Mouse (Mus musculus) heart, embryonic 15.5 days (tissue): ENCODE results near the gene Scg2. TPM values are rescaled to one million over a fixed set of nuclear protein-coding genes. Genes with fewer than 3 reads are reported as not detected.

Source experiments
- ATAC-seq: fragments of 200-750 bp; cut with Nextera tagmentation; replicated peaks from 2 replicates; pipeline ENCODE4 v1.8.0; 2017; ENCODE audit warnings: low read depth, moderate TSS enrichment; ENCODE audit not compliant: insufficient number of reproducible peaks, insufficient read depth, low FRiP score
- H3K27ac ChIP-seq: fragments of 300-500 bp; sonication (generic); 2 replicates; pipeline ENCODE4 v1.5.1; 2015; ENCODE audit warnings: mild to moderate bottlenecking, inconsistent platforms
- H3K27me3 ChIP-seq: fragments of 300-500 bp; sonication (generic); 2 replicates; pipeline ENCODE4 v1.6.1; 2015; ENCODE audit warnings: inconsistent platforms
- H3K36me3 ChIP-seq: fragments of 300-500 bp; sonication (generic); 2 replicates; pipeline ENCODE4 v1.6.1; 2015; ENCODE audit warnings: mild to moderate bottlenecking, inconsistent platforms
- H3K4me1 ChIP-seq: fragments of 300-500 bp; sonication (generic); replicated peaks from 2 replicates; pipeline ENCODE4 v1.6.1; 2015; ENCODE audit warnings: inconsistent platforms
- H3K4me2 ChIP-seq: fragments of 300-500 bp; sonication (generic); 2 replicates; pipeline ENCODE4 v1.6.1; 2015; ENCODE audit warnings: inconsistent platforms, mild to moderate bottlenecking, moderate library complexity
- H3K4me3 ChIP-seq: fragments of 300-500 bp; sonication (generic); 2 replicates; pipeline ENCODE4 v1.5.1; 2015; ENCODE audit warnings: mild to moderate bottlenecking, inconsistent platforms
- H3K9ac ChIP-seq: fragments of 300-500 bp; sonication (generic); 2 replicates; pipeline ENCODE4 v1.6.1; 2015; ENCODE audit warnings: mild to moderate bottlenecking, inconsistent platforms
- H3K9me3 ChIP-seq: fragments of 300-500 bp; sonication (generic); replicated peaks from 2 replicates; pipeline ENCODE4 v1.6.1; 2016; ENCODE audit warnings: inconsistent platforms
- WGBS: fragments of 180-500 bp; shearing (Covaris S2); methylation state at CpG from one replicate; pipeline ENCODE4 v1.1.7; 2015; ENCODE audit warnings: mixed read lengths; 5-methylcytosine and 5-hydroxymethylcytosine counted together
- polyA plus RNA-seq: library from polyadenylated mRNA; unstranded; fragments of >200 nt; fragmentation: Nextera tagmentation; extraction: Ambion mirVana; gene quantifications from 2 replicates; pipeline ENCODE4 v1.2.1, GENCODE M21; 2015

The Scg2 gene
- polyA plus RNA-seq, result 0.20 and 0.76 TPM in 2 replicates

DNA sequence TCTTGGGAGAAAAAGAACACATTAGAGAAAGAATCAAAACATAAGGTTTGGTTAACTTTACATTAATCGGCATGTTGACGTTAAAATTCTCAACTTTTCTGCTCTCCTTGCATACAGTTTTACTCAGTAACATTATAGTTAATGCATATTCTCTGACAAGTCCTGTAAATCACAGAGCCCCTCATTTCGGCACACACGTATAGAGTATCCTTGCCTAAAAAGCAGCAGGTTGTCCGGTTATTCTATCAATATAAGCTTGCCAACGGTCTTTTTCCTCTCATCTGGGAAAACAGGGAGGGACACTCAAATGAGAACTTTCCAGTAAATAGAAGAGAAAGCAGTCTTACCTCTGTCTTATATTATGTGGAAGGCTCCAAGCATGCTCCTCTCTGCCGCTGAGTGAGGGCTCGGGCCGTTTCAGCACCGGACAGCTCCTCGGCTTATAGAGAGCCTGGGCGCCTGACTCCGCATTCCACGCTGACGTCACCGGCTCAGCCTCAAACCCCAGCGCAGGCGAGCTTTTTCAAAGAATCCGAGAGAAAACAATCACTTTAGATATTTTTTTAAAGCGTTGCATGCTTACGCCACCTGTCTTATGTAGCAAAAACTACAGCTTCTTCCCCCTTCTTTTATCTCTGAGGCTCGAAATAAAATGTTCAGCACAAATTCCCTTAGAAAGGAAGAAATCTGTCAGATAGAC, at the start of gene Scg2:
TSS of gene Scg2 (minus strand) at position 512 of the 700 bp plus-strand sequence.
- 12% methylated on average over 22 of the region's 22 CpGs for WGBS
- ATAC-seq, result peak; percentile 84
- no peak within 1 kb of the TSS for H3K27ac ChIP-seq
- no peak within 1 kb of the TSS for H3K9ac ChIP-seq
- no peaks in the 10 kb centered on the region for H3K4me1 ChIP-seq
- H3K27me3 ChIP-seq, result no peaks in the 10 kb centered on the region
- 0 out of 2 replicates have a peak within 1 kb of the TSS, but pooled peaks have one; percentile 17 for H3K4me2 ChIP-seq
- no peaks in the 10 kb centered on the region for H3K9me3 ChIP-seq
- H3K36me3 ChIP-seq, result no peaks in the 10 kb centered on the region
- no peak within 1 kb of the TSS for H3K4me3 ChIP-seq

DNA sequence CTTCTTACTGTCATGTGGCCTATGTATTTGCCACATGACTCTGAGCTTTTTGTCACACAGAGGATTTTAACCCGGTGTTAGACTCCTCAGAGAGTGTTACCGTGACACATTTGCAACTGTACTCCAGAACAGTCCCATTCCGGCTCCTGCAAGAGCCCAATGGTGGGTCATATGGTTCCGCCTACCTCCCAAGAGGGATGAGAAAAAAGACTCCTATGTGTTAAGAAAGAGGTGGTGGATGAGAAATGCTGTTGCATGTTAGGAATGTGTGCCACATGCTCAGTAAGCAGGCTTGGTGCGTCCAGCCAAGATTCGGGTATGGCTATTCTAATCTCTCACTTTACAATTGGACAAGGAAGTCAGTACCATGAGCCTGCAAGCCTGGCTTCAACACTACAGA, 45.6 kb upstream of the Scg2 start:
- Histone ChIP-seq H3K9me3 (no peaks in the 10 kb centered on the region), H3K36me3 (no peaks in the 10 kb centered on the region), H3K27ac (no peak overlapping the region), H3K4me3 (no peak overlapping the region), H3K27me3 (no peaks in the 10 kb centered on the region), H3K4me1 (no peaks in the 10 kb centered on the region), H3K9ac (no peak overlapping the region), H3K4me2 (no peak overlapping the region)
- ATAC-seq, result no peak
- WGBS, result 82% methylated on average over 6 of the region's 6 CpGs

GRCm38 (mm10) chr1:79470856-79471255, 30.9 kb upstream of the Scg2 start:
- 63% methylated on average over 2 of the region's 2 CpGs for WGBS

GRCm38 (mm10) chr1:79469871-79470270, 30.0 kb upstream of the Scg2 start:
- Histone ChIP-seq H3K27me3 (no peaks in the 10 kb centered on the region), H3K4me2 (no peak overlapping the region), H3K9me3 (no peaks in the 10 kb centered on the region), H3K9ac (no peak overlapping the region), H3K36me3 (no peaks in the 10 kb centered on the region), H3K27ac (no peak overlapping the region), H3K4me3 (no peak overlapping the region), H3K4me1 (no peaks in the 10 kb centered on the region)
- 56% methylated on average over 5 of the region's 5 CpGs for WGBS
- ATAC-seq, result no peak

More at GRCm38 (mm10) chr1:79470856-79471255, 30.9 kb upstream of the Scg2 start:
- Histone ChIP-seq H3K4me2 (no peak overlapping the region), H3K27ac (no peak overlapping the region), H3K9ac (no peak overlapping the region), H3K4me1 (no peaks in the 10 kb centered on the region), H3K9me3 (no peaks in the 10 kb centered on the region), H3K36me3 (no peaks in the 10 kb centered on the region), H3K4me3 (no peak overlapping the region), H3K27me3 (no peaks in the 10 kb centered on the region)
- ATAC-seq, result no peak

- ATAC-seq, result no peak
- no peaks in the 10 kb centered on the region for H3K27me3 ChIP-seq
- 62% methylated on average over 3 of the region's 3 CpGs for WGBS
- no peak overlapping the region for H3K27ac ChIP-seq
- no peaks in the 10 kb centered on the region for H3K36me3 ChIP-seq
- H3K4me3 ChIP-seq, result no peak overlapping the region
- H3K9ac ChIP-seq, result no peak overlapping the region
- H3K4me2 ChIP-seq, result no peak overlapping the region
- H3K4me1 ChIP-seq, result no peaks in the 10 kb centered on the region
- no peaks in the 10 kb centered on the region for H3K9me3 ChIP-seq
Observed at GRCm38 (mm10) chr1:79466585-79466984, 26.7 kb upstream of the Scg2 start.

DNA sequence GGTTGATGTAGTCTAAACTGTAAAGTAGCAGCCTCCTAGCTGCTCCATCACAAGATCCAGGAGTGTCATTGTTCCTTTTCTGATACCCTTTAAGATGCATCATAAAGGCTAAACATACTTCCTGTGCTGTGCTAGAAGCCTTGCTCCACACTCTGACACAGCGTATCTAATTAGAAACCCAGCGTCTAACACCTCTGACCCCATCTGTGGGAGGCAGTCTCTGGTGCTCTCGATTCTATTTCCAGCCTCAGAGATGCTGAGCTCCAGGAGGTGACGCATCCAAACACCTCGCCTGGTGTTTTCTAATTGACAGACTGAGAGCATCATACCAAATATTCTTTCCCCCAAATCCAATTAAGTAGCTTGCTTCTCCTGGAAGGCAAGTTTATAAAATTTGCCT, 18.6 kb upstream of the Scg2 start:
- ATAC-seq, result no peak
- Histone ChIP-seq H3K36me3 (no peaks in the 10 kb centered on the region), H3K4me3 (no peak overlapping the region), H3K9me3 (no peaks in the 10 kb centered on the region), H3K27me3 (no peaks in the 10 kb centered on the region), H3K9ac (no peak overlapping the region), H3K4me1 (no peaks in the 10 kb centered on the region), H3K4me2 (no peak overlapping the region), H3K27ac (no peak overlapping the region)
- WGBS, result 28% methylated on average over 5 of the region's 5 CpGs

GRCm38 (mm10) chr1:79454164-79454563, 14.2 kb upstream of the Scg2 start:
- Histone ChIP-seq H3K9ac (no peak overlapping the region), H3K4me3 (no peak overlapping the region), H3K4me1 (peaks cover 5% of the 10 kb centered on the region), H3K27me3 (0 out of 2 replicates have a peak, but pooled peaks cover 3% of the 10 kb centered on the region), H3K9me3 (no peaks in the 10 kb centered on the region), H3K36me3 (no peaks in the 10 kb centered on the region), H3K4me2 (no peak overlapping the region), H3K27ac (no peak overlapping the region)
- 15% methylated on average over 4 of the region's 4 CpGs for WGBS
- ATAC-seq, result no peak

DNA sequence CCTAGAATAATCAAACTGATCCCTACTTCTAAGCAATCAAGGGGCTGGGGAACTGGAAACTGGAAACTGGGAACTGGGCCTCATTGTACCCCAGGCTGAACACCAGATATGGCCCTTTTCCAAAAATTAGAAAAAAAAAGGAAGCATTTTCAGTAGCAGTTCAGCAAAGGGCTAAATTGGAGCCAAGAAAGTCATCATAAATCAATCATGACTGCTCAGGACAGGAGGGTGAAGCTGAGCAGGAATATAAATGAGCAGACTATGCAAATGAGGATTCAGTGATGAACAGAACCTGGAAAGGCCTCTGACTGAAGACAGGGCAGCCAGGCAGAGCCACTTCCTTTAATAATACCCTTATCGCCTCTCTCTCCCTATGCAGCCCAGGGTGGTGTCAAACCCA, 12.4 kb upstream of the Scg2 start:
- Histone ChIP-seq H3K4me3 (no peak overlapping the region), H3K36me3 (no peaks in the 10 kb centered on the region), H3K27ac (no peak overlapping the region), H3K4me2 (no peak overlapping the region), H3K4me1 (peaks cover 5% of the 10 kb centered on the region), H3K9me3 (no peaks in the 10 kb centered on the region), H3K27me3 (0 out of 2 replicates have a peak, but pooled peaks cover 3% of the 10 kb centered on the region), H3K9ac (no peak overlapping the region)
- ATAC-seq, result no peak
- 67% methylated on average over 1 of the region's 1 CpGs for WGBS

DNA sequence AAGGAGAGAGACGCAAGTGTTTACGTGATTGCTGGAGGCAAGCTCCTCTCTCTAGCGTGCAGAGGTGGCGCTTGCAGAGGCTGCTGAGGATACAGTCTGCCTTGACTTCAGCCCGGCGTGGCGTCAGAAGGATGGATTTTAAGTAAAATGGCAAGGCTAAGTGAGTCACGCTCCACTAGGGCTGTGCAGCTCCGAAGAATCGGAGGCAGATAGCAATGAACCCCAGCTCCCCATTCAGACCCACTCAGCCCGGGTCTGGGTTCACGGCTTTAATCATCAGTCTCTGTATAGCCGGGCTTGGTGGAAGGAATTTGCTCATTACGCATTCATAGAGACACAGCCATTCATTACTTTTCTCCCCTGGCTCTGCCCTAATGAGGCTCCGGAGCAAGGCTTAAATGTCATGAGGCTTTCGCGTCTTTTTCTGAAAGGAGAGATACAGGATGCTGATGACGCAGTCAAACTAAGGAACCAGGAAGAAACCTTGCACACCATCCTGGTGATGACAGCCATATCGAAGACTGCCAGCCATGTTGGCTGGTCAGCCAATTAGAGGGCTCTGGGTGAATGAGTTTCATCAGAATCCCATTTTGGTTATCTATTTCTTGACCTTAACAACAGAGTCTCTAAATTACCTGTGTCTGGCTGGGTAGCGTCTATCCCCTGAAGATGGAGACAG, 10.6 kb upstream of the Scg2 start:
- Histone ChIP-seq H3K4me1 (peaks cover 5% of the 10 kb centered on the region), H3K4me3 (peak overlapping the region; percentile 23), H3K4me2 (peak overlapping the region; percentile 55), H3K27ac (no peak overlapping the region), H3K36me3 (no peaks in the 10 kb centered on the region), H3K27me3 (0 out of 2 replicates have a peak, but pooled peaks cover 3% of the 10 kb centered on the region), H3K9ac (no peak overlapping the region), H3K9me3 (no peaks in the 10 kb centered on the region)
- 13% methylated on average over 20 of the region's 20 CpGs for WGBS
- ATAC-seq, result no peak

DNA sequence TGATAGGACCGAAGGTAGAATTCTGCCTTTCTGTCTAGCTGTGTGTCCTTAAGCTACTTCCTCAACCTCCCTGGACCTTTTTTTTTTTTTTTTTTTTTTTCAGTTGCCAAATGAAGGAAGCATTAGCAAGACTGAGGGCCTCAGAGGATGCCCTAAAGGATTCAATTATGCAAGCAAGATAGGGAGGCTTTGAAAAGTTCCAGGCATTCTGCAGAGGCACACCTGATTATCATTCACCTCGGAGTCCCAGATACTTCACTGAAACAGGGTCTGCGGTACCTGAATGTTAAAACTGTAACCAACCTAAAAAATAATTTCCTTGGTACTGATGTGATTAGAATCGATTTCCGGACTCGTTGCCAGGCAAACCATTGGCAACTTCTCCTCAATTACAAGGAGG, 10.0 kb upstream of the Scg2 start:
- H3K27me3 ChIP-seq, result 0 out of 2 replicates have a peak, but pooled peaks cover 3% of the 10 kb centered on the region
- H3K4me3 ChIP-seq, result peak overlapping the region; percentile 23
- no peaks in the 10 kb centered on the region for H3K36me3 ChIP-seq
- no peak overlapping the region for H3K9ac ChIP-seq
- H3K27ac ChIP-seq, result no peak overlapping the region
- WGBS, result 22% methylated on average over 6 of the region's 6 CpGs
- H3K4me2 ChIP-seq, result peak overlapping the region; percentile 55
- H3K4me1 ChIP-seq, result peaks cover 5% of the 10 kb centered on the region
- ATAC-seq, result no peak
- H3K9me3 ChIP-seq, result no peaks in the 10 kb centered on the region

GRCm38 (mm10) chr1:79445586-79445985, 5.7 kb upstream of the Scg2 start:
- H3K27ac ChIP-seq, result no peak overlapping the region
- H3K4me2 ChIP-seq, result no peak overlapping the region
- H3K9ac ChIP-seq, result no peak overlapping the region
- WGBS, result 77% methylated on average over 4 of the region's 4 CpGs
- peaks cover 5% of the 10 kb centered on the region for H3K4me1 ChIP-seq
- no peaks in the 10 kb centered on the region for H3K9me3 ChIP-seq
- ATAC-seq, result no peak
- H3K36me3 ChIP-seq, result no peaks in the 10 kb centered on the region
- no peak overlapping the region for H3K4me3 ChIP-seq
- 0 out of 2 replicates have a peak, but pooled peaks cover 3% of the 10 kb centered on the region for H3K27me3 ChIP-seq
